Mouse (Mus musculus): Measurements from ENCODE around the gene Ttc29. TPM values are rescaled to one million over a fixed set of nuclear protein-coding genes. Genes with fewer than 3 reads are reported as not detected.

Ttc29 gene
- polyA plus RNA-seq, 1 experiment from 2014 or later: 1.2 TPM

GRCm38 (mm10) chr8:78438121-78438520 is 225.0 kb downstream of the Ttc29 start:
- Histone ChIP-seq H3K27me3 (peaks cover 88% of the 10 kb centered on the region), H3K27ac (0 out of 2 replicates have a peak overlapping the region, but pooled peaks have one; percentile 2), H3K9ac (0 out of 2 replicates have a peak overlapping the region, but pooled peaks have one; percentile 2), H3K4me1 (peaks cover 34% of the 10 kb centered on the region), H3K4me3 (peak overlapping the region; percentile 45), H3K36me3 (no peaks in the 10 kb centered on the region), H3K9me3 (replicated peaks) (no peaks in the 10 kb centered on the region), H3K4me2 (replicated peaks) (peak overlapping the region; percentile 80)
- no peak for ATAC-seq (ENCODE audit: low FRiP score)
- 0% methylated on average over 18 of the region's 18 CpGs for WGBS

GRCm38 (mm10) chr8:78442781-78443180 is 229.7 kb downstream of the Ttc29 start:
- no peak overlapping the region for H3K27ac ChIP-seq
- ATAC-seq (ENCODE audit: low FRiP score): no peak
- 79% methylated on average over 1 of the region's 1 CpGs for WGBS
- no peaks in the 10 kb centered on the region for H3K36me3 ChIP-seq
- H3K9ac ChIP-seq: no peak overlapping the region
- peaks cover 52% of the 10 kb centered on the region for H3K27me3 ChIP-seq
- H3K4me3 ChIP-seq: no peak overlapping the region
- H3K9me3 ChIP-seq (replicated peaks): no peaks in the 10 kb centered on the region
- no peak overlapping the region for H3K4me2 ChIP-seq (replicated peaks)
- H3K4me1 ChIP-seq: peaks cover 6% of the 10 kb centered on the region; the same call in 1 of the 2 replicates

Other genes with a start within 250 kb of the Ttc29 start
- 2.6 and 5.0 TPM in 2 replicates for gene Pou4f2, start 223.3 kb downstream of the Ttc29 start, polyA plus RNA-seq (2016; fragmentation: Nextera tagmentation; extraction: Ambion mirVana)

Measured in hindbrain, embryonic 12.5 days (tissue).